Mouse (Mus musculus) T-helper 1 cell (primary cell): ENCODE results near the gene Car14.

Source experiments
- in situ Hi-C: fragments of 300-600 bp; cut with MboI, MseI; formaldehyde crosslinking; loops from one replicate; pipeline ENCODE4 v1.15.1; 2025; ENCODE audit warnings: high pct_unique_total_duplicates

Gene Car14

GRCm38 (mm10) chr3:95856115-95856514 lies 48.4 kb downstream of the Car14 start:
- in situ Hi-C loops, result no loop called here

- in situ Hi-C loops, result no loop called here
These were observed 48.9 kb downstream of the Car14 start, which contains the start of gene Prpf3 for GRCm38 (mm10) chr3:95855502-95856089. Gene Prpf3, minus strand, starts transcription at chr3:95855885.

- in situ Hi-C loops, result loop anchor here (5.0 kb wide), 1 partner anchor 79 kb away; no protein-coding TSS in a partner anchor
These were observed 53.2 kb downstream of the Car14 start for GRCm38 (mm10) chr3:95851317-95851716.

- in situ Hi-C loops, result loop anchor here (5.0 kb wide), 1 partner anchor 78 kb away; no protein-coding TSS in a partner anchor
These were observed 53.9 kb downstream of the Car14 start for GRCm38 (mm10) chr3:95850611-95851010.
